In the genomic region with DNA sequence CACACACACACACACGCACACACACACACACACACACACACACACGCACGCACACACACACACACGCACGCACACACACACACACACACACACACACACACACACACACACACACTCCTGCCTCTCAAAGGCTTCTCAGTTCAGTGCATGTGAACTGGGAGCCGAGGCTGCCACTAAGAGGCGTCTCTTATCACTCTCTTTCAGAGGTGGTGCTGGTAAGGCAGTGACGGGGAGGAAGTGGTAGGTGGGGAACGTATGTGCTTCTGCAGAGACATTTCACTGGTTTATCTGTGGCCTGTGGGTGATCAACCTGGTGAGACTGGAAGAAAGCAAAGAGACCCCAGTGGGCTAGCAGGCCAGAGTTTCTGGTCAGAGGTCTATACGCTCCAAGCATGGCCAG, we compare ENCODE assay signal across 11 mouse cellular contexts. TPM values are rescaled to one million over a fixed set of nuclear protein-coding genes. Genes with fewer than 3 reads are reported as not detected.
DNase-seq lines count a peak whose midpoint lies in the region; ATAC-seq lines count a peak whose summit lies in the region.
"Had no signal": no experiment of that assay in that cellular context is flagged by ENCODE, and none has a peak within 500 bp of the region (broad histone marks: within the 10 kb centered on the region; RNA-seq: fewer than 3 reads in every experiment).

No protein-coding gene starts in this region.

- H3K9me3 ChIP-seq in intestine, embryonic 16.5 days (ENCODE audit: control insufficient read depth, low read length), result peaks cover 7% of the 10 kb centered on the region

- H3K27ac ChIP-seq in intestine, embryonic 16.5 days (ENCODE audit: low read length), result no peak overlapping the region
- H3K27ac ChIP-seq: layer of hippocampus, adult 2 months; limb, embryonic 13.5 days had no signal

- ATAC-seq in megakaryocyte-erythroid progenitor cell, adult 5-6 weeks (replicated peaks; ENCODE audit: low FRiP score, low TSS enrichment, poor library complexity, severe bottlenecking), result peak; percentile 95
- ATAC-seq in intestine, embryonic 16.5 days, result no peak

- 69% methylated on average over 10 of the region's 10 CpGs for WGBS in intestine, embryonic 16.5 days

- H3K9ac ChIP-seq in intestine, embryonic 16.5 days (ENCODE audit: low read depth, low read length), result no peak overlapping the region
- H3K9ac ChIP-seq: limb, embryonic 13.5 days had no signal

- H3K4me1 ChIP-seq in intestine, embryonic 16.5 days (ENCODE audit: control insufficient read depth, insufficient read depth, low read length), result 0 out of 2 replicates have a peak, but pooled peaks cover 3% of the 10 kb centered on the region
- H3K4me1 ChIP-seq: limb, embryonic 13.5 days had no signal

- peak; percentile 86 for DNase-seq in MEL-GATA-1-ER (ENCODE audit: extremely low read depth, low read depth)
- DNase-seq in induced T-regulatory cell, adult 2 months (ENCODE audit: low read depth), result peak; percentile 89
- DNase-seq in thymus, postnatal 36 days, result peak; percentile 56 to 71
- no peak for DNase-seq in left cerebral cortex, adult 18-20 months (ENCODE audit: low spot score in 2 of 2)
- DNase-seq in frontal cortex, postnatal 14 days (ENCODE audit: low spot score in 2 of 2), result no peak
- DNase-seq: heart, postnatal 36 days; kidney, adult 2 months had no signal

- no peak overlapping the region for H3K4me2 ChIP-seq in intestine, embryonic 16.5 days (ENCODE audit: low read depth, low read length)
- H3K4me2 ChIP-seq: limb, embryonic 13.5 days had no signal

- H3K4me3 ChIP-seq in intestine, embryonic 16.5 days (ENCODE audit: low read length), result no peak overlapping the region
- H3K4me3 ChIP-seq: layer of hippocampus, adult 2 months; limb, embryonic 13.5 days had no signal

- no peaks in the 10 kb centered on the region for H3K27me3 ChIP-seq in intestine, embryonic 16.5 days (replicated peaks; ENCODE audit: control insufficient read depth, insufficient read depth, low read length)
- H3K27me3 ChIP-seq: limb, embryonic 13.5 days had no signal

- no peaks in the 10 kb centered on the region for H3K36me3 ChIP-seq in intestine, embryonic 16.5 days (ENCODE audit: control insufficient read depth, insufficient read depth, low read length)
- H3K36me3 ChIP-seq: limb, embryonic 13.5 days had no signal

RNA-seq across cellular contexts. Expression of a gene that starts 10.9 kb away (rescaled TPM):
- total RNA-seq in megakaryocyte-erythroid progenitor cell, adult 5-6 weeks (2014; fragmentation: Nextera tagmentation), result 5.5 and 11.4 TPM in 2 replicates
- 2.6 and 4.6 TPM in 2 replicates for total RNA-seq in megakaryocyte-erythroid progenitor cell, adult 5-6 weeks (2017)
- under 1 TPM; 0.42 to 0.86 TPM for total RNA-seq in left cerebral cortex, adult 18-20 months (2021)
- polyA plus RNA-seq in intestine, embryonic 16.5 days (2015; fragmentation: Nextera tagmentation; extraction: Ambion mirVana), result 2.4 and 2.8 TPM in 2 replicates

RNA-seq across cellular contexts. Expression of a gene that starts 11.3 kb away (rescaled TPM):
- 61.7 and 74.2 TPM in 2 replicates for total RNA-seq in megakaryocyte-erythroid progenitor cell, adult 5-6 weeks (2014; fragmentation: Nextera tagmentation)
- 115 and 130 TPM in 2 replicates for total RNA-seq in megakaryocyte-erythroid progenitor cell, adult 5-6 weeks (2017)
- 10 to 100 TPM; 33.4 to 35.8 TPM for total RNA-seq in left cerebral cortex, adult 18-20 months (2021)
- 187 and 224 TPM in 2 replicates for polyA plus RNA-seq in intestine, embryonic 16.5 days (2015; fragmentation: Nextera tagmentation; extraction: Ambion mirVana)

RNA-seq across cellular contexts. Expression of a gene that starts 24.6 kb away (rescaled TPM):
- 61.0 and 138 TPM in 2 replicates for total RNA-seq in megakaryocyte-erythroid progenitor cell, adult 5-6 weeks (2014; fragmentation: Nextera tagmentation)
- total RNA-seq in megakaryocyte-erythroid progenitor cell, adult 5-6 weeks (2017), result 44.5 and 48.2 TPM in 2 replicates
- total RNA-seq in left cerebral cortex, adult 18-20 months (2021), result 10 to 100 TPM; 20.8 to 23.2 TPM
- polyA plus RNA-seq in intestine, embryonic 16.5 days (2015; fragmentation: Nextera tagmentation; extraction: Ambion mirVana), result 176 and 195 TPM in 2 replicates

RNA-seq across cellular contexts. Expression of a gene that starts 41.1 kb away (rescaled TPM):
- 15.1 and 16.6 TPM in 2 replicates for total RNA-seq in megakaryocyte-erythroid progenitor cell, adult 5-6 weeks (2014; fragmentation: Nextera tagmentation)
- 13.6 and 14.1 TPM in 2 replicates for total RNA-seq in megakaryocyte-erythroid progenitor cell, adult 5-6 weeks (2017)
- 10 to 100 TPM; 55.2 to 57.9 TPM for total RNA-seq in left cerebral cortex, adult 18-20 months (2021)
- 34.2 and 37.8 TPM in 2 replicates for polyA plus RNA-seq in intestine, embryonic 16.5 days (2015; fragmentation: Nextera tagmentation; extraction: Ambion mirVana)

RNA-seq across cellular contexts. Expression of a gene that starts 52.2 kb away (rescaled TPM):
- total RNA-seq in megakaryocyte-erythroid progenitor cell, adult 5-6 weeks (2014; fragmentation: Nextera tagmentation), result 41.3 and 47.7 TPM in 2 replicates
- total RNA-seq in megakaryocyte-erythroid progenitor cell, adult 5-6 weeks (2017), result 24.8 and 25.5 TPM in 2 replicates
- 1 to 10 TPM; 4.4 to 4.5 TPM for total RNA-seq in left cerebral cortex, adult 18-20 months (2021)
- 15.4 and 16.3 TPM in 2 replicates for polyA plus RNA-seq in intestine, embryonic 16.5 days (2015; fragmentation: Nextera tagmentation; extraction: Ambion mirVana)

Comparison
In these comparisons a context has a peak if more than half of its experiments do, and no peak if none do; other contexts are left out.
1. DNase-seq: peak in MEL-GATA-1-ER (single experiment), induced T-regulatory cell, adult 2 months (single experiment) and thymus, postnatal 36 days (2 of 2); none in left cerebral cortex, adult 18-20 months (0 of 2) and frontal cortex, postnatal 14 days (0 of 2).